Mouse (Mus musculus) ES-E14 (cell line): ENCODE data around the gene Polr3g.

ENCODE experiments used
- CHD2 ChIP-seq: IDR thresholded peaks from 2 replicates; pipeline ENCODE4 v1.6.1; 2014; ENCODE audit warnings: mild to moderate bottlenecking, low read depth, low read length, inconsistent platforms
- HCFC1 ChIP-seq: IDR thresholded peaks from 2 replicates; pipeline ENCODE4 v1.6.1; 2012; ENCODE audit warnings: low read length, inconsistent platforms, borderline replicate concordance; ENCODE audit not compliant: insufficient read depth
- MAFK ChIP-seq: IDR thresholded peaks from 2 replicates; pipeline ENCODE4 v1.6.1; 2014; ENCODE audit warnings: mild to moderate bottlenecking, low read depth, low read length, inconsistent platforms; ENCODE audit not compliant: insufficient read depth
- ZC3H11A ChIP-seq: IDR thresholded peaks from 2 replicates; pipeline ENCODE4 v1.6.1; 2012; ENCODE audit warnings: low read depth, mild to moderate bottlenecking, inconsistent platforms, low read length, borderline replicate concordance

DNA sequence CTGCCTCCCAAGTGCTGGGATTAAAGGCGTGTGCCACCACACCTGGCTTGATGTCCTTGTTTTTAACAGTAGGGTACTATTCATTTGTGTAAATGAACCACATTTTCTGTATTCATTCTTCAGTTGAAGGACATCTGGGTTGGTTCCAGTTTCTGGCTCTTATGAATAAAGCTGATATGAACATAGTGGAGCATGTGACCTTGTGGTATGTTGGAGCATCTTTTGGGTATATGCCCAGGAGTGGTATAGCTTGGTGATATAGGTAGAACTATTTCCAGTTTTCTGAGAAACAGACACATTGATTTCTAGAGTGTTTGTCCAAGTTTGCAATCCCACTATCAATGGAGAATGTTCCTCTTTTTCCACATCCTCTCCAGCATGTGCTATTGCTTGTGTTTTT, 3.1 kb upstream of the Polr3g start:
- TF ChIP-seq ZC3H11A (no peak), HCFC1 (no peak), CHD2 (no peak), MAFK (no peak)
